Mouse (Mus musculus): ENCODE data around the gene Rnd3.

Gene Rnd3

DNA sequence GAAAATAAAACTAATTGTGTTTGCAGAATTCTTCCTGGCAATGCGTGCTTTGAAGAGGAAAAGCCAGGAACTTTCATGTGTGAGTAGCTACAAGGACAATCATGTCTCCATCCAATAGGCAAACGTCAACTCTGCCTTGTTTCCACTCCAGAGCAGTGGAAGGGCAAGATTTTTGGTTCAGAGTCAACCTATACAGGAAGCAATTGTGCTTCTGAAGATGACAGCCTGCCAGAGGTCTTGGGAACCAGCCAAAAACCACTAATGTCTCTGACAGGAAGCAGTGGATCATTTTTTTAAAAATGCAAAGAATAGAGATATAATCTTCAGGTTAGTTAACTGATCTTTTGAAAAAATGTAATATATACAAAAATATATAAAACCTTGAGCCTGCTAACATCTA lies 38.6 kb downstream of the Rnd3 start:
- DNase-seq = no peak

DNA sequence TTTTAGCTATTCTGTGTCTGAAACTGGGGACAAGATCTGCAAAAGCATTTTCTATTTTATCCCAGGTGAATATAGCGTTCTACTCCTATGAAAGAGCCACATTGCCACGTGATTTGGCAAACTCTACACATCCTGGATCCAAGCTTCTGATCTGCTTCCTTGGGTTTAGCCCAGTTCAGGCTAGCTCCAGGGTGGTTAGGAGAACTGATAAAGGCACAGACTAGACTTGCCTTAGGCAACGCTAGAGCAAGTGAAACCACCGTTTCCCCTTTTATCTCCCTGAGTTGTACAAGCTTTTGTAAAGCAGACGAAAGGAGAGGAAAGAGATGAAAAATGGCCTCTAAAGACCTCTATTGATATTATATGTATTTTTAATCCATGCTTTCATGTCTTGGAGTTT lies 40.3 kb downstream of the Rnd3 start:
- no peak for DNase-seq

DNA sequence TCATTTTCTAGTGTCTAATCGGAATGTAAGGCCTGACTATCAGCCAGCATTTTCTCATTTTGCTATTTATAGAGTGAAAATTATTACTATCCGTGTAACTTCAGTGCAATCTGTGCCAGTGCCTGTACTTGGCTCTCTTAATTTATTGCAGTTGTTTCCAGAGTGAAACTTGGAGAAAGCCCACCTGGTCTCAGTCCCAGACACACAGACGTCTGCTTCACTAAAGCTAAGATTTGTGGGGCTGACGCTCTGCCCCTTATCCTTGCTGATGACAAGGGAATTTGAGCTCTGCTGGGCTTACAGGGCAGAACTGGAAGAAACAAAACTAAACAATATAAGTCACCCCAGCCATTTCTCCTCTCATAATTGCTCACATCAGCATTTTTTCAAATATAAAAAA lies 47.7 kb downstream of the Rnd3 start:
- DNase-seq = no peak

DNA sequence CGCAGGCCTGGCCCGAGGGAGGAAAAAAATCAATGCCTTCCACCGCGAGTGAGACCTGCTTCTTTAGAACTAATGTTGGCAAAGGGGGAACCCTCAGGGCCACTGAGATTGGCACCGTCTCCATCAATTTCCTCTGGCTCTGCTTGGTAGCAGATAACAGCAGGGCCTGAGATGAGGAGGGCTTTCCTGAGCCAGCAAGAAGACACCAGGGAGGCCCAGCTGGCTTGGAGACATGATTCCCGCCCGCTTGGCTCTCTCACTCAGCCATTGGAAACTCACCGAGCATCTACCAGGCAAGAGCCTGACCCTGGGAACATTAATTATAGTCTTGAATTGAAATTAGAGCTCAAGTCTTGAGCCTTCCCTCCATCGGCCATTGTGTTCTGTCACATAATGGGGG lies 48.9 kb downstream of the Rnd3 start:
- no peak for DNase-seq

DNA sequence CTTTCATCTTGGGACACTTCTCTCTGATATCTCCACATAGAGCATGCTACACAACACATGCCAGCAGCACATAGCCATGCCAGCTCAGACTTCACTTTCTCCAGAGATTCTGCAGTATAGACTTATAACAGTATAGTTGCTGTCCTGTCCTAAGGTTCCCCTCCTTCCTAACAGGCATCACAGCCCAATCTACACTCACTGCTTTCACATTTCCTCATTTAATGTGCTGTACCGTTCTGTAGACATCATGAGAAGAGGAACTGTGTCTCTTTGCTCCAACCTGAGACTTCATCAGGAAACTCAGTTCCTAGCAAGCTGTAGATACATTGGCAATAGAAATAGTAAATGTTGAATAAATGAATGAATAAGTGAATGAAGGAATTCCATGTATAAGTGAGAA lies 49.7 kb downstream of the Rnd3 start:
- no peak for DNase-seq

DNA sequence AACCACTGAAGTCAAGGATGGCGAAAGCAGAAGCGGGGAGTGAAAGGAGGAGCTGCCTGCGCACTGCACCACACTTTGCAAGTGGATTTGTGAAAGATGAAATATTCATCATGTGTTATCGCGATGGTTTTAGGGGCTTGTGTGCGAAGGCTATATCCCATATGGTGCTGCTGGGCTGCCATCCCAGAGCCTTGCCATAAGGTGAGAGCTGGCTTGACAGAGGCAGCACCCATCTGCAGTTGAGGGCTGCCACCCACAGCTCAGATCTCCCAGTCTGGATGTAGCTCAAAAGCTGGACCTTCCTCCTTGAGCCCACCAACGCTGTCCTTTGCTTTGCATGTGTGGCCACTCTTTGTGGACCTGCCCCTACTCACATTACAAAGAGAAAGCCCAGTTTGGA lies 58.2 kb downstream of the Rnd3 start:
- DNase-seq = no peak

DNA sequence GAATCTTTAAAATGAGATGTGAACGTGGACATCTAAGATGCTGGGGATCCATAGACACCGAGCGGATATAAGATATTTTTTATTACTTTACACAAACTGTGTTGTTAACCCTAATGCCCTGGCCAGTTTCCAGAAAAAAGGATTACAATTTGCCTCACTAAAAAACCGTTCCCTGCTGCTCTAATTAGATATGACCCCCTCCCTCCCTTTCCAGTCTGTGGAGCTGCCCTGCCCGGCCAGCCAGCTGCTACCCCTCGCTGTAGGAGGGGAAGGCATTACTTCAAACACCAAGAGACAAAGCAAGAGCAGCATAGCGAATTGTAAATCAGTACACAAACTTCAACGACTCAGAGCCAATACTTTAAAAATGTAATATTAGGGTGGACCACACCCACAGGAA lies 58.9 kb downstream of the Rnd3 start:
- DNase-seq = no peak

DNA sequence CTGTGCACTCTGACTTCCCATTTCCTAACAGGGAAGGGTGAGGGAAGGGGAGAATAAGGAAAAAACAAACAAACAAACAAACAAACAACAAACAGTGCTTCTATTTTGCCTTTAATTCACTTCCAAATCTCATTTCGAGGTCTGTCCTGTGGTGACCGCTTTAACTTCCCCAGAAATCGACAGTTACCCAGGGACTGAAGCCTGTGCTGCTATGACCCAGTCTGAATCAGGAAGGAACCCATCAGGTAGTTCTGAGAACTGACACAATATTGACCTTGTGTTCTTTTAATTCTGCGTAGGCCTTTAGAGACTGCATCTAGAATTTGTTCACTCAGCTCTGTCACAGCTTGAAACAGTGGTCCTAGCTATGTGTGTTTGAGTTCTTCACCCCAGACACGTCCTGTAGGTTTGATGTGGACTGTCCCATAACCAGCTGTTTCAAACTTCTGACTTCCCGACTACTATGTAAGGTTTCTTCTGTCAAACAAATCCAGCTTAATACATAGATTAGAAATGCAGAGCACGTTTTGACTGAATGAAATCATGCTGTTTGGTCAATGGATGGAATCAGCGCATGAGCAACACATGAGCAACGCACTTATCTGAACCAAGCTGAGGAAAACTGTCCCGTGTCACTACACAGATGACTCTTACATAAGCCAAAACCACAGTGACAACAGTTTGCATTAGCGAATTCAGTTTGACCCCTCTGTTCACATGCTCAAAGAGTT lies 59.9 kb downstream of the Rnd3 start:
- no peak for DNase-seq

DNA sequence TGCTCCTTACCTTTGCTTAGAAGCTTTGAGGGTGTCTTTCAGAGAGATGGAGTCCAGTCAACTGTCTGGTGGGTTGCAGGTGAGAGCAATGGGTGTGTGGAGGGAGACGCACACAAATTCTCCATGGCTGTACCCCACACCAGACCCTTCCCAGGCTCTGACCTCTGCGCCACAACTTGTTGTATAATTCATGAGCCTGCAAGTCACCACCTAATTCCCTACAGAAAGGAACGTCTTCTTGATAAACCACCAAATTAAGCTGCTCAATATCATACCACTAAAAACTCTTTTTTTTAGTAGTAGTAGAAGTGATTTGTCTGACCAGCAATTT lies 60.8 kb downstream of the Rnd3 start:
- no peak for DNase-seq

DNA sequence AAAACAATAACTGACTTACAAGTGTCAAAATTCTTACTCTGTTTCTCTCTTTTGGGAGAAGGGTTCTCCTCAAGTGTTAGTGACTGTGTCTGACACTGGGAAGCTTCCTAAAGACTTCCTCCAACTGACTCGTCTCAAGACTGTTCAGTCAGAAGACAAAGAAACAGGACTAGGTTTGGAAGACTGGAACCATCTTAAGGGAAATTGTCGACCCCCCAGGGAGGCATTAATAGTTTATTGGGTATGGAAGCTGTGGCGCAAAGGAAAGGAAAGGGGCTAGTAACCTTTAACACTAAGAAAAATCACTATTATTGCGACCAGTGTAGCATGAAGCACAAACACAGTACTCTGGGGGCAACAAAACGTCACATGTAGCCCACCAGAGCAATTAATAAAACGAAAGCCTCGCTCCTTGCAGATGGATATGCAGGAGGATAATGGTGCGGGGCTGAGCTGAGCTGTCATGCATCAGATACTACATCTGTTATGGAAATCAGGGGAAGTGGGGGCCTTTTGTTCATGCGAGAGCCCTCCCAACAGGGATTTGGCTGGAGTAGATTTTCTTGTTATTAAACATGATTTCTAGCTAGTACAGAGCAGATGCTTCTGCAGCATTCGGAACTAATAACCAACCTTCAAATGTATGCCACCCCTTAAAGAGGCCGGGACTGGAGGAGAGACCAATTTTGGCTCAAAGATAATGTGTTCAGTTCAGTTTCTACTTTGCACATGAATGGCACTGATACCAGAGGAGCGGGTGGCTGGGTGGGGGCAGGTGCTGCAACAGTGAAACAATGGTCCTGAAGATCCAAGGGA lies 61.4 kb downstream of the Rnd3 start:
- no peak for DNase-seq

DNA sequence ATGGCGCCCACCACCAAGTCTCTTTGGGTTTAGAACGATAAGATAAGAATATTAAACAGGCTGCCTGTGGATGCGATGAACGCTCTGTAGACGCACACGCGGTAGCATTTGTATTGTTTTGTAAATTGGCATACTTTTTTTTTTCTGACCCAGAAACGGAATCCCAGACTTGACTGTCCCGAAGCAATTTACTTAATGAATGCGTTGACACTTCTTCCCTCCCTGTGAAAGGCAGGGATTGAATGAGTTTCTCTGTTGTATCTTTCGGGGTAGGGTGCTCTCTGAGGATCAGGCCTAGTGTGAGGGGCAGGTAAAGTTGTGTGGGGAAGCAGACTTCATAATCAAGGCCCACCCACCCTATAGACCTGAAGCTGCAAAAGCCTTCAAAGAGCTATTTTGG lies 63.8 kb downstream of the Rnd3 start:
- no peak for DNase-seq

DNA sequence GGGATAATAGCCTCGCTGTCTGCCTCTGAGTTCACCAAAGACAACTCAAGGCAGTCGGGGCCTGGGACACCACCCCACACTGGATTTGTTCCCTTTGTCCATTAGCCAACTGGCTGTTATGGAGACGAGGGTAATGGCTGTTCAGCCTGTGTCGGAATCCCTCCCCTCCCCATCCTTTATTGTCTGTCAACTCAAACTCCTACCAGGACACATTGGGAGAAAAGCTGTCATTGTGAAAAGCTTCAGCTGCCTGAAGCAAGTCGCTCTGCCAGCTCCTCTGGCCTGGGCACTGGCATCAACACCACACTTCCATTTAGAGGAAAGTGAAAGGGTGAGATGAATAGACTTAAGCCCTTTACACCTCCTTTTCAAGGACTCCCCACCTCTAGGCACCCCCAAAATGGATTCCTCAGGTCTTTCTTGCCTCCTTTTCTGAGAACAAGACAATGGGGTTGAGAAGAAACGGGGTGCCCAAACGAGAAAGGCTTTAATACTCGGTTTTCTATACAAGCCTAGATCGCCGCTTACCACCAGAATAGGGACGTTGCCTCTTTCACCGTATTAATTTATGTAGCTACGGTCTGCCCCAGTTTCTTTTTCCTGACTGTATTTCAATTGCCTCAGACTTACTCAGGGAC lies 66.1 kb downstream of the Rnd3 start:
- DNase-seq = peak; percentile 34

All from cerebellum, adult 9-10 months (tissue).